Mouse (Mus musculus) NIH3T3 (cell line): ENCODE results near the gene Ccdc157.

Source experiments
- DNase-seq: peaks from one replicate; pipeline ENCODE4 v3.0.0-alpha.2; 2012; ENCODE audit warnings: low read depth

The Ccdc157 gene

GRCm38 (mm10) chr11:4183511-4183910, 23.4 kb upstream of the Ccdc157 start:
- peak; percentile 74 for DNase-seq

GRCm38 (mm10) chr11:4182061-4182460, 22.0 kb upstream of the Ccdc157 start:
- peak; percentile 55 for DNase-seq

DNA sequence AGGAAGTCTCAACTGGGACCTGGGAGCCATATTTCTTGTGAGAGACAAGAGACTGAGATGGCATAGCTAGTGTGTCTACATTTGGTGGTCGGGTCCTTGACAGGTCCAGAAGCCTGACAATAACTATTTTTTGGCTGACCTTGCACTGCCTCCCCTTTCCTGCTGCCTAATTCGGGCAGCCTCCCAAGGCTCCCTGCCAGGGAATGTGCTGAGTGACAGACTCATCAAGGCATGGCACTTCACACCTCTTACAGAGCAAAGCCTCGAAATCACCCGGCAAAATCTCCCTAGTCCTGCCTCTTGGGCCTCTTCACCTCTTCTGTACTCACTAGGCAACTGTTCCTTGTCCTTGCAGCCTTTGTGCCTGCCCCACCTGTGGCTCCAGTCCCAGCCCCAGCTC, 17.6 kb upstream of the Ccdc157 start:
- no peak for DNase-seq

DNA sequence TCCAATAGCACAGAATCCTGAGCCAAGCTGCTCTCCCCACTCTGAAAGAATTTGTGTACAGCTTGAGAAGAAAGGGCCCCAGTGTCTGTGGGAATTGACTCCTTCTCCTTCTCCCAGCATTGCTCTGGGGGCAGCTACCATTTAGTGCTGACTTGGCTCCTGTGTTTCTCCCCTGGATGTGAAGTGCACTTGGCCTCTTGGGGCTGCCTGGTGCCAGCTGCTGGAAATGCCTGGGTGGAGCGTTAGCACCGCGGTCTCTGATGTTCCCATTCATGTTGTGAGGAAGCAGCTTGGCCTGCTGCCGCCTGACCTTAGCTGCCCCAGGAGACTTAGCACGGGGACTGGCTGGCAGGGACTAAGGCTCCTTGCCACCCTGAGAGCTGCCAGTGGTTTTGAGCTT, 14.5 kb upstream of the Ccdc157 start:
- no peak for DNase-seq

- no peak for DNase-seq
These were observed 6.5 kb upstream of the Ccdc157 start for GRCm38 (mm10) chr11:4166467-4167090.

GRCm38 (mm10) chr11:4164701-4165100, 4.6 kb upstream of the Ccdc157 start:
- peak; percentile 90 for DNase-seq

- DNase-seq = peak; percentile 39
These were observed 826 bp upstream of the Ccdc157 start for GRCm38 (mm10) chr11:4160758-4161480.

- DNase-seq = no peak
These were observed 1.4 kb downstream of the Ccdc157 start for GRCm38 (mm10) chr11:4158676-4159075.

- DNase-seq = no peak
These were observed 4.5 kb downstream of the Ccdc157 start for GRCm38 (mm10) chr11:4155641-4156040.

DNA sequence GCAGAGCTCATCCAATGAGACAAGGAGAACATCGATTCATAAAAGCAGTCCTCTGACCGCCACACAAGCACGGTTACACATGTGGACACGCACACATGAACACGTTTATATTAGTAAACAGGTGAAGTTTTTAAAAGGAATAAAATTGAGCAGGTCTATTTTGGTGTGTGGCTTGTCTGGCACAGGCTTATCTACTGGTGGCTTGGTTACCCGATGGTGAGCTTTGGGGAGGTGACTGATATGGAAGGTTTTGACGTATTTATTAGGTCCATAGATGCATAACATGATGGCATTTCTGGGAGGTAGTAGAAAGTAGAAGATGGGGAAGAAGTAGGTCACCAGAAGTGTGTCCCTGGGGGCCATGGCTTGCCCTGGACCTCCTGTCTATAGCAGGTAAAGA, 6.4 kb downstream of the Ccdc157 start:
- DNase-seq = no peak

GRCm38 (mm10) chr11:4149886-4150285, 10.2 kb downstream of the Ccdc157 start:
- DNase-seq = no peak

- no peak for DNase-seq
These were observed 11.4 kb downstream of the Ccdc157 start for GRCm38 (mm10) chr11:4148536-4149156.

GRCm38 (mm10) chr11:4148120-4148519, 12.0 kb downstream of the Ccdc157 start:
- no peak for DNase-seq

DNA sequence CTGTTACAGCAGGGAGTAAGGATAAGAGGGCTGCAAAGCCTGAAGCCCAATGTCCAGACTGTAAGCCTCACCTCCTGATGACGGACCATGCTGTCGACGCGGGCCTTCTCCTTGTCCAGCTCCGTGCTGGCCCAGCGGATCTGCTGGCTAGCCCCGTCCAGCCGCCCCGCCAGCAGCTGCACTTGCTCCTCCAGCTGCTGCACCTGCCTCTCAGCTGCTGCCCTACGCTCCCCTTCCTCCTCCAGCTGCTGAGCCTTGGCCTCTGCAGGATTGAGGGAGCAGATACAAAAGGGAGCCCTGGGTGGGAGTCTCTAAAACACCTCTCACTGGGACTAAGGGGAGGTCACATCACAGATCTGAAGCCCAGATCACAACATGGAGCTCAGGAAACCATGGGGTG, 13.0 kb downstream of the Ccdc157 start:
- DNase-seq = no peak

GRCm38 (mm10) chr11:4146381-4146780, 13.7 kb downstream of the Ccdc157 start:
- no peak for DNase-seq

DNA sequence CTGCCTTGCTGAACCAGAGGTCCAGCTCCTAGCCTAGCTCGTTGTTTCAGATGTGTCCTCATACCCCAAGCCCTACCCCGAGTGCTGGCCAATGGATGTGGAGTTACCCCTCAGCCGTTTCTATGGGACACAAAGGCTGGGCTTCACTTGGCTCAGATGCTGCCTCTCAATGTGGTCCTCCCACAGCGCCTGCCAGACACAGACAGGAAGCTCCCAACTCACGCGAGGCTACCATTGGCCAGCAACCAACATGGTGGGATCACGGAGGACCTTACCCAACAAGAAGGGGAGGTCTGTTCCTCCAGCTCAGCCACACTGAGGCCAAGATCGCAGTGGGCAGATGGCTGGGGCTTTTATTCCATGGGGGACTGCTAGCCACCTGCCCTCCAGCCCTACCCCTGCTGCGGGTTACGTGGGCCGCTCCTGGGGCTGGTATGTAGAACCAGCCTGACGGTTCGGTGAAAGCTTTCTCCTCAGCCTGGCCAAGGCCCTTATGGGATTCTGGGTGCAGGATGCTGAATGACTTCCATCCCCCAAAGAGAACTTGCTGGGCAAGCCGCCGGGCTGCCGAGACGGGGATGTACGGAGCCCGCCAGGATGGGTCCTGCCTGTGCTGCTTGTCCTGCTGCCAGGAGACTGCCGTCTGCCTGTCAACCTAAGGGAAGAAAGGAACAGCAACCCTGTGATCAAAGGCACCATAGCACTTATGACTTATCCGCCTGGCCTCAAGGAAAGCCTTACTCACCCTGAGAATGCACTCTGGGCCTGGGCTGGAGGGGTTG, 16.6 kb downstream of the Ccdc157 start:
- DNase-seq = no peak

- peak; percentile 30 for DNase-seq
These were observed 17.7 kb downstream of the Ccdc157 start for GRCm38 (mm10) chr11:4142352-4142751.

DNA sequence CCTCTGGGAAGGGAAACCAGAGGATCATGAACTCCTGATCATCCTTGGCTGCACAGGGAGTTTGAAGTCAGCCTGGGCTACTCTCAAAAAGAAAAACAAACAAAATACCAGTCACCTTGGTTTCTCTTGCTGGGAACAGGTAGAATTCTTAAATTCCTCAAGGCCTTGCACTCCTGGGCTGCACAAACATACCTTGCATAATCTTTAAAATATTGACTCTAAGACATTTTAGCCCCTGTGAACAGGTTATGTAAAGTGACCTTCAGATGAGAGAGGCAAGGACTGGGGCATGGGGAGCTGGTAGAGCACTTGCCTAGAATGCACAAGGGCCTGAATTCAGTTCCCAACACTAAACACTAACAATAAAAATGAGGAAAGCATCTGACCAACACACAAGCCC, 18.6 kb downstream of the Ccdc157 start:
- DNase-seq = no peak

GRCm38 (mm10) chr11:4138964-4139363, 21.1 kb downstream of the Ccdc157 start:
- DNase-seq = no peak

- DNase-seq = peak; percentile 97
These were observed 24.8 kb downstream of the Ccdc157 start, which contains the start of gene Rnf215 for GRCm38 (mm10) chr11:4134986-4135935. TSS of gene Rnf215 (plus strand) at chr11:4135202.

- DNase-seq = no peak
These were observed 25.7 kb downstream of the Ccdc157 start for GRCm38 (mm10) chr11:4134400-4134799.
